Mouse (Mus musculus): ENCODE results near the gene Klhl24. TPM values are rescaled to one million over a fixed set of nuclear protein-coding genes. Genes with fewer than 3 reads are reported as not detected.

The Klhl24 gene
- polyA plus RNA-seq (2014; fragmentation: Nextera tagmentation; extraction: Ambion mirVana) = 21.8 and 40.4 TPM in 2 replicates

GRCm38 (mm10) chr16:20097069-20097710 lies at the start of gene Klhl24:
Gene Klhl24 (plus strand): TSS chr16:20097542.
- Histone ChIP-seq H3K27ac (ENCODE audit: low read depth, low read length) (peak within 1 kb of the TSS; percentile 97), H3K36me3 (ENCODE audit: control insufficient read depth, insufficient read depth, low read length) (no peaks in the 10 kb centered on the region), H3K9ac (ENCODE audit: low read depth, low read length) (peak within 1 kb of the TSS; percentile 96), H3K27me3 (ENCODE audit: control insufficient read depth, insufficient read depth, low read length) (no peaks in the 10 kb centered on the region), H3K9me3 (ENCODE audit: control insufficient read depth, low read length) (no peaks in the 10 kb centered on the region), H3K4me1 (ENCODE audit: control insufficient read depth, insufficient read depth, low read length) (no peaks in the 10 kb centered on the region), H3K4me2 (replicated peaks; ENCODE audit: low read depth, low read length) (peak within 1 kb of the TSS; percentile 50), H3K4me3 (ENCODE audit: low read length) (peak within 1 kb of the TSS; percentile 96)
- peak; percentile 95 for ATAC-seq (ENCODE audit: low FRiP score, low TSS enrichment)
- under 1% methylated on average over 29 of the region's 29 CpGs for WGBS

GRCm38 (mm10) chr16:20052655-20053054 lies 44.7 kb upstream of the Klhl24 start:
- Histone ChIP-seq H3K4me2 (replicated peaks; ENCODE audit: low read depth, low read length) (no peak overlapping the region), H3K27ac (ENCODE audit: low read depth, low read length) (no peak overlapping the region), H3K27me3 (ENCODE audit: control insufficient read depth, insufficient read depth, low read length) (no peaks in the 10 kb centered on the region), H3K4me3 (ENCODE audit: low read length) (no peak overlapping the region), H3K4me1 (ENCODE audit: control insufficient read depth, insufficient read depth, low read length) (no peaks in the 10 kb centered on the region), H3K9me3 (ENCODE audit: control insufficient read depth, low read length) (no peaks in the 10 kb centered on the region), H3K9ac (ENCODE audit: low read depth, low read length) (no peak overlapping the region), H3K36me3 (ENCODE audit: control insufficient read depth, insufficient read depth, low read length) (no peaks in the 10 kb centered on the region)
- ATAC-seq (ENCODE audit: low FRiP score, low TSS enrichment) = no peak
- WGBS = 84% methylated on average over 3 of the region's 3 CpGs

- H3K4me3 ChIP-seq (ENCODE audit: low read length) = no peak overlapping the region
- H3K4me2 ChIP-seq (replicated peaks; ENCODE audit: low read depth, low read length) = no peak overlapping the region
- H3K9ac ChIP-seq (ENCODE audit: low read depth, low read length) = no peak overlapping the region
- peak; percentile 52 for ATAC-seq (ENCODE audit: low FRiP score, low TSS enrichment)
- no peaks in the 10 kb centered on the region for H3K9me3 ChIP-seq (ENCODE audit: control insufficient read depth, low read length)
- no peaks in the 10 kb centered on the region for H3K36me3 ChIP-seq (ENCODE audit: control insufficient read depth, insufficient read depth, low read length)
- 19% methylated on average over 1 of the region's 1 CpGs for WGBS
- H3K4me1 ChIP-seq (ENCODE audit: control insufficient read depth, insufficient read depth, low read length) = no peaks in the 10 kb centered on the region
- no peak overlapping the region for H3K27ac ChIP-seq (ENCODE audit: low read depth, low read length)
- H3K27me3 ChIP-seq (ENCODE audit: control insufficient read depth, insufficient read depth, low read length) = no peaks in the 10 kb centered on the region
These were observed 24.6 kb upstream of the Klhl24 start for GRCm38 (mm10) chr16:20072770-20073169.

GRCm38 (mm10) chr16:20076675-20077074 lies 20.7 kb upstream of the Klhl24 start:
- WGBS = 88% methylated on average over 1 of the region's 1 CpGs
- no peak overlapping the region for H3K27ac ChIP-seq (ENCODE audit: low read depth, low read length)
- H3K4me3 ChIP-seq (ENCODE audit: low read length) = no peak overlapping the region
- H3K9ac ChIP-seq (ENCODE audit: low read depth, low read length) = no peak overlapping the region
- no peaks in the 10 kb centered on the region for H3K4me1 ChIP-seq (ENCODE audit: control insufficient read depth, insufficient read depth, low read length)
- H3K27me3 ChIP-seq (ENCODE audit: control insufficient read depth, insufficient read depth, low read length) = no peaks in the 10 kb centered on the region
- no peaks in the 10 kb centered on the region for H3K9me3 ChIP-seq (ENCODE audit: control insufficient read depth, low read length)
- no peak for ATAC-seq (ENCODE audit: low FRiP score, low TSS enrichment)
- no peak overlapping the region for H3K4me2 ChIP-seq (replicated peaks; ENCODE audit: low read depth, low read length)
- no peaks in the 10 kb centered on the region for H3K36me3 ChIP-seq (ENCODE audit: control insufficient read depth, insufficient read depth, low read length)

GRCm38 (mm10) chr16:20080271-20080670 lies 17.1 kb upstream of the Klhl24 start:
- H3K9me3 ChIP-seq (ENCODE audit: control insufficient read depth, low read length) = no peaks in the 10 kb centered on the region
- H3K4me2 ChIP-seq (replicated peaks; ENCODE audit: low read depth, low read length) = no peak overlapping the region
- no peaks in the 10 kb centered on the region for H3K4me1 ChIP-seq (ENCODE audit: control insufficient read depth, insufficient read depth, low read length)
- H3K36me3 ChIP-seq (ENCODE audit: control insufficient read depth, insufficient read depth, low read length) = no peaks in the 10 kb centered on the region
- no peak overlapping the region for H3K9ac ChIP-seq (ENCODE audit: low read depth, low read length)
- no peak overlapping the region for H3K27ac ChIP-seq (ENCODE audit: low read depth, low read length)
- WGBS = 84% methylated on average over 3 of the region's 3 CpGs
- H3K4me3 ChIP-seq (ENCODE audit: low read length) = no peak overlapping the region
- H3K27me3 ChIP-seq (ENCODE audit: control insufficient read depth, insufficient read depth, low read length) = no peaks in the 10 kb centered on the region
- ATAC-seq (ENCODE audit: low FRiP score, low TSS enrichment) = no peak

- no peak overlapping the region for H3K4me2 ChIP-seq (replicated peaks; ENCODE audit: low read depth, low read length)
- H3K4me1 ChIP-seq (ENCODE audit: control insufficient read depth, insufficient read depth, low read length) = no peaks in the 10 kb centered on the region
- no peaks in the 10 kb centered on the region for H3K9me3 ChIP-seq (ENCODE audit: control insufficient read depth, low read length)
- H3K9ac ChIP-seq (ENCODE audit: low read depth, low read length) = no peak overlapping the region
- no peaks in the 10 kb centered on the region for H3K36me3 ChIP-seq (ENCODE audit: control insufficient read depth, insufficient read depth, low read length)
- no peak for ATAC-seq (ENCODE audit: low FRiP score, low TSS enrichment)
- no peak overlapping the region for H3K27ac ChIP-seq (ENCODE audit: low read depth, low read length)
- no peak overlapping the region for H3K4me3 ChIP-seq (ENCODE audit: low read length)
- WGBS = 84% methylated on average over 1 of the region's 1 CpGs
- H3K27me3 ChIP-seq (ENCODE audit: control insufficient read depth, insufficient read depth, low read length) = no peaks in the 10 kb centered on the region
These were observed 12.7 kb upstream of the Klhl24 start for GRCm38 (mm10) chr16:20084623-20085022.

GRCm38 (mm10) chr16:20085250-20085905 lies 12.0 kb upstream of the Klhl24 start:
- H3K27ac ChIP-seq (ENCODE audit: low read depth, low read length) = no peak overlapping the region
- no peaks in the 10 kb centered on the region for H3K9me3 ChIP-seq (ENCODE audit: control insufficient read depth, low read length)
- no peak overlapping the region for H3K4me3 ChIP-seq (ENCODE audit: low read length)
- H3K36me3 ChIP-seq (ENCODE audit: control insufficient read depth, insufficient read depth, low read length) = no peaks in the 10 kb centered on the region
- H3K27me3 ChIP-seq (ENCODE audit: control insufficient read depth, insufficient read depth, low read length) = no peaks in the 10 kb centered on the region
- 86% methylated on average over 5 of the region's 5 CpGs for WGBS
- no peak overlapping the region for H3K4me2 ChIP-seq (replicated peaks; ENCODE audit: low read depth, low read length)
- H3K4me1 ChIP-seq (ENCODE audit: control insufficient read depth, insufficient read depth, low read length) = no peaks in the 10 kb centered on the region
- no peak overlapping the region for H3K9ac ChIP-seq (ENCODE audit: low read depth, low read length)
- ATAC-seq (ENCODE audit: low FRiP score, low TSS enrichment) = no peak

- Histone ChIP-seq H3K4me1 (ENCODE audit: control insufficient read depth, insufficient read depth, low read length) (no peaks in the 10 kb centered on the region), H3K9ac (ENCODE audit: low read depth, low read length) (no peak overlapping the region), H3K27ac (ENCODE audit: low read depth, low read length) (no peak overlapping the region), H3K4me3 (ENCODE audit: low read length) (no peak overlapping the region), H3K27me3 (ENCODE audit: control insufficient read depth, insufficient read depth, low read length) (no peaks in the 10 kb centered on the region), H3K4me2 (replicated peaks; ENCODE audit: low read depth, low read length) (no peak overlapping the region), H3K36me3 (ENCODE audit: control insufficient read depth, insufficient read depth, low read length) (no peaks in the 10 kb centered on the region), H3K9me3 (ENCODE audit: control insufficient read depth, low read length) (no peaks in the 10 kb centered on the region)
- ATAC-seq (ENCODE audit: low FRiP score, low TSS enrichment) = no peak
- 84% methylated on average over 5 of the region's 5 CpGs for WGBS
These were observed 10.4 kb upstream of the Klhl24 start for GRCm38 (mm10) chr16:20086976-20087375.

GRCm38 (mm10) chr16:20089636-20090035 lies 7.7 kb upstream of the Klhl24 start:
- Histone ChIP-seq H3K27me3 (ENCODE audit: control insufficient read depth, insufficient read depth, low read length) (no peaks in the 10 kb centered on the region), H3K9me3 (ENCODE audit: control insufficient read depth, low read length) (no peaks in the 10 kb centered on the region), H3K36me3 (ENCODE audit: control insufficient read depth, insufficient read depth, low read length) (no peaks in the 10 kb centered on the region), H3K9ac (ENCODE audit: low read depth, low read length) (no peak overlapping the region), H3K4me3 (ENCODE audit: low read length) (no peak overlapping the region), H3K4me2 (replicated peaks; ENCODE audit: low read depth, low read length) (no peak overlapping the region), H3K27ac (ENCODE audit: low read depth, low read length) (no peak overlapping the region), H3K4me1 (ENCODE audit: control insufficient read depth, insufficient read depth, low read length) (no peaks in the 10 kb centered on the region)
- ATAC-seq (ENCODE audit: low FRiP score, low TSS enrichment) = no peak
- 89% methylated on average over 3 of the region's 3 CpGs for WGBS
